Mouse (Mus musculus): ENCODE data around the gene Smim5. TPM values are rescaled to one million over a fixed set of nuclear protein-coding genes. Genes with fewer than 3 reads are reported as not detected.

Gene Smim5
- polyA plus RNA-seq, 1 experiment, result 10.4 TPM

- DNase-seq (ENCODE audit: low spot score), result no peak
Measured at GRCm38 (mm10) chr11:115921986-115922385, 22.2 kb downstream of the Smim5 start.

- no peak for DNase-seq (ENCODE audit: low spot score)
Measured at GRCm38 (mm10) chr11:115929031-115929430, 29.3 kb downstream of the Smim5 start.

DNA sequence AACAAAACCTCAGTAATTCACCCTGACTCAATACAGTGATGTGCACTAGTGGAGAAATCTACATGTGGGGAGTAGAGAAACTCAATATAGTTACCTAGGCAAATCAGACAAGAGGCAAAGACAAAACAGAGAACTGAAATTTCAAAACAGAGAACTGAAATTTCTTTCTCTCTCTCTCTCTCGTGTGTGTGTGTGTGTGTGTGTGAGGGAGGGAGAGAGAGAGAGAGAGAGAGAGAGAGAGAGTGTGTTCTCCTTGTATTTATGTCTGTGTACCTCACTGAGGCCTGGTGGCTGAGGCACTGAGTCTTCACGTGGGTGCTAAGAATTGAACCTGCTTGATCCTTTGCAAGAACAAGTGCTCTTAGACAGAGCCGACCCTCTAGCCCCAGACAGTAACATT, 30.1 kb downstream of the Smim5 start:
- DNase-seq (ENCODE audit: low spot score), result no peak

GRCm38 (mm10) chr11:115931235-115931634, 31.5 kb downstream of the Smim5 start:
- DNase-seq (ENCODE audit: low spot score), result no peak

GRCm38 (mm10) chr11:115933108-115933746, 33.5 kb downstream of the Smim5 start, which contains the start of the genes Sap30bp and Recql5:
Gene Sap30bp, plus strand, starts transcription at chr11:115933282.
Gene Recql5, minus strand, starts transcription at chr11:115933477.
- peak; percentile 84 for DNase-seq (ENCODE audit: low spot score)

DNA sequence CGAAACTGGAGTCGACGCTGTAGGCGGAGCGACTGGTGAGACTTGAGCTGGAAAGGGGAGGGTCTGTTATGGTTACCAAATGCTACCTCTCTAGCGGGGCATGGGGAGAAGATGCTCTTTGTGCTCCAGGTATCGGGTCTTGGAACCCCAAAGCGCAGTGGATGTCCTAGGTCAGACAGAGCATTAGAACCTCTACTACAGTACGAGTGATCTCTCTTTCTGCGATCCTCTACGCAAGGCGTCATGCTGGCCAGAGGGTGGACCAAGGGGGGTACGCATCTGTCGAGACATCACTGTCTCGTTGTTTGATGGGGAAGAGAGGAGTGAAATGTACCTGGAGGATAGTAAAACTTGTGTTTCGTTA, 34.0 kb downstream of the Smim5 start:
- no peak for DNase-seq (ENCODE audit: low spot score)

GRCm38 (mm10) chr11:115939690-115940329, 40.0 kb downstream of the Smim5 start:
- DNase-seq (ENCODE audit: low spot score), result no peak

DNA sequence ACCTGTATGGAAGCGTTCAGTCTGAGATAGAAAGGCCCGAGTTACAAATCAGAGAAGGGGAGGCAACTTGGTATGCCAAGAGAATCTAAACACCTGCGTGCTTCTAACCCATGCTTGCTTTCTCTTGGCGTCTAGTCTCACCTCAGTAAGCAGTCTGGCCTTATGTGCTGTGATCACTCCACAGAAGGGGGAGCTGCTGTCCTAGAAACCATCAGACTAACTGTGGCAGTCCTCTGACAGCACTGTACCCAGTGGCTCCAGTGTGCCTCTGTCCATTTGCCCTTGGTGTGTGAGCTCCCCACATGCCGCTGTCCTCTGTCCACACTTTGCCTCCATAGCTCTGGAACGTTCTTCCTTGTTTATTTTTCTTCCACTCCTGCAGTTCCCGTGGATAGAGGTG, 42.2 kb downstream of the Smim5 start:
- no peak for DNase-seq (ENCODE audit: low spot score)

GRCm38 (mm10) chr11:115945247-115945646, 45.5 kb downstream of the Smim5 start:
- DNase-seq (ENCODE audit: low spot score), result no peak

- no peak for DNase-seq (ENCODE audit: low spot score)
Measured at GRCm38 (mm10) chr11:115946221-115946828, 46.6 kb downstream of the Smim5 start.

DNA sequence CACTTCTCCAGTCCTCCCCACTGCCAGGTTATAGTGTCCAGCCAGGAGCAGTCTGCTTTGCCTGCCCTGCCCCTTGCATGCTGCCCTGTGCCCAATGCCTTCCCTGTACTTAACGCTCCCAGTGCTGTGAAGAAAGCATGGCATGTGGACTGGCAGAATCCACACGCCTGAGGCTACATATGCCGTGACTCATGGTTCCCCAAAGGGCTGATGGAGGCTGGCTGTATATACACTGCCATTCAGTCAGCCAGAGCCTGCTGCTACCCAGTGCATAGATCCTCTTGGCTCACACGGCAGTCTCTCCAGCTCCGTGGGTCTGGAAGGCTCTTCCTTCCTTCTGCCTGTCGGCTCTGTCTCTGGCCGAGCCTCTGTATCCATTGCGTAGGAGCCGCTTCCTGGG, 48.5 kb downstream of the Smim5 start:
- DNase-seq (ENCODE audit: low spot score), result no peak

- DNase-seq (ENCODE audit: low spot score), result no peak
Measured at GRCm38 (mm10) chr11:115950719-115951118, 51.0 kb downstream of the Smim5 start.

GRCm38 (mm10) chr11:115954712-115955111, 54.9 kb downstream of the Smim5 start:
- no peak for DNase-seq (ENCODE audit: low spot score)

DNA sequence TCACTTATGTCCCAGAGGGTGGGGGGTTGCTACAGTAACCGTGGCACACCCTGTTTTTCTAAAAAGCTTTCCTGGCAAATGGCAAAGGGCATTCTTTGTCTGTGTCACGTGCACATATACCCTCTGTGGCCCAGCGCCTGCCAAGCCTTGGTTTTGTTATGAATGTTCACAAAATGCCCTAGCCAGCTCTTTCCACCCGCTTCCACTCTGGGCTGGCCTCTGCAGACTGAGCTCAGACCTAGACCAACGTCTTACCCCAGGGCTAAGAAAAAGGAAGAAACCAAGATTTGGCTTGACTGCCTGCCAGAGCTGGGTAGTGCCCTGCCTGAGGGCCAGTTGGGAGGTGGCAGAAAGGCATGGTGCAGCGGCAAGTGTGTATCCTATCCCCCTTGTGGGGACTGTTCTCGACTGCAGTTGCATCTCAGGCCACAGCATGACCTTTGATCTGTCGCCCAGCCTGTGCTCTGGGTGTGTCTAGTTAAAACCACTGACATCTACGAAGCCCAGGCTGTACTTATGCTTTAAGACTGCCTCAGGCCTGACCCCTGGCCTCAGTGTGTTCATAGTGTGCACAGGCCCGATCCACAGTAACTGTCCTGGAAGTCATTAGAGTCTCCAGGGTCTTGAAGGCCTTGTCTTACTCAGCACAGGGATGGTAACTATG, 55.6 kb downstream of the Smim5 start:
- no peak for DNase-seq (ENCODE audit: low spot score)

Other genes starting within 250 kb of the Smim5 start
- 57.2 and 62.8 TPM in 2 replicates for gene Grb2, start 191.4 kb upstream of the Smim5 start, polyA plus RNA-seq (2012; rRNA removed)
- gene Tmem94, start 134.5 kb upstream of the Smim5 start, polyA plus RNA-seq (2012; rRNA removed), result 20.8 and 25.9 TPM in 2 replicates
- 20.6 and 25.2 TPM in 2 replicates for gene Caskin2, start 86.3 kb upstream of the Smim5 start, polyA plus RNA-seq (2012; rRNA removed)
- 18.7 and 21.4 TPM in 2 replicates for gene Tsen54, start 85.2 kb upstream of the Smim5 start, polyA plus RNA-seq (2012; rRNA removed)
- gene Llgl2, start 75.9 kb upstream of the Smim5 start, polyA plus RNA-seq (2012; rRNA removed), result 42.4 and 54.0 TPM in 2 replicates
- 0.44 and 0.65 TPM in 2 replicates for gene Myo15b, start 41.6 kb upstream of the Smim5 start, polyA plus RNA-seq (2012; rRNA removed)
- 16.9 and 17.8 TPM in 2 replicates for gene Smim6, start 12.1 kb downstream of the Smim5 start, polyA plus RNA-seq (2012; rRNA removed)
- gene Sap30bp, start 33.3 kb downstream of the Smim5 start, polyA plus RNA-seq (2012; rRNA removed), result 31.6 and 33.7 TPM in 2 replicates
- 26.4 and 29.5 TPM in 2 replicates for gene Recql5, start 33.5 kb downstream of the Smim5 start, polyA plus RNA-seq (2012; rRNA removed)
- gene Itgb4, start 74.7 kb downstream of the Smim5 start, polyA plus RNA-seq (2012; rRNA removed), result 24.7 and 35.7 TPM in 2 replicates
- 45.4 and 51.7 TPM in 2 replicates for gene Galk1, start 112.8 kb downstream of the Smim5 start, polyA plus RNA-seq (2012; rRNA removed)
- 374 and 394 TPM in 2 replicates for gene H3f3b, start 128.0 kb downstream of the Smim5 start, polyA plus RNA-seq (2012; rRNA removed)
- 23.3 and 23.7 TPM in 2 replicates for gene Unk, start 130.4 kb downstream of the Smim5 start, polyA plus RNA-seq (2012; rRNA removed)
- 4.5 and 5.6 TPM in 2 replicates for gene Unc13d, start 178.0 kb downstream of the Smim5 start, polyA plus RNA-seq (2012; rRNA removed)
- gene Wbp2, start 187.0 kb downstream of the Smim5 start, polyA plus RNA-seq (2012; rRNA removed), result 119 and 147 TPM in 2 replicates
- 33.1 and 40.7 TPM in 2 replicates for gene Trim47, start 227.2 kb downstream of the Smim5 start, polyA plus RNA-seq (2012; rRNA removed)
- gene Trim65, start 231.2 kb downstream of the Smim5 start, polyA plus RNA-seq (2012; rRNA removed), result 9.6 and 11.8 TPM in 2 replicates
- gene Mrpl38, start 238.9 kb downstream of the Smim5 start, polyA plus RNA-seq (2012; rRNA removed), result 21.4 and 29.3 TPM in 2 replicates

Data from urinary bladder, adult 2 months (tissue).